Mouse (Mus musculus) neural tube, embryonic 14.5 days (tissue): Measurements from ENCODE around the gene Cdk2ap2. TPM values are rescaled to one million over a fixed set of nuclear protein-coding genes. Genes with fewer than 3 reads are reported as not detected.

Source experiments
- ATAC-seq: fragments of 200-750 bp; cut with Nextera tagmentation; 2 replicates; pipeline ENCODE4 v1.8.0; 2017; ENCODE audit warnings: low read depth, mild to moderate bottlenecking, moderate TSS enrichment, moderate library complexity
- H3K27ac ChIP-seq: fragments of 300-500 bp; sonication (generic); 2 replicates; pipeline ENCODE4 v1.5.1; 2014; ENCODE audit warnings: low read depth, mild to moderate bottlenecking, control low read depth, low read length, moderate library complexity, mixed read lengths
- H3K27me3 ChIP-seq: fragments of 300-500 bp; sonication (generic); 2 replicates; pipeline ENCODE4 v1.6.1; 2014; ENCODE audit warnings: low read length; ENCODE audit not compliant: control insufficient read depth, insufficient read depth
- H3K36me3 ChIP-seq: fragments of 300-500 bp; sonication (generic); 2 replicates; pipeline ENCODE4 v1.6.1; 2014; ENCODE audit warnings: low read length, mixed read lengths; ENCODE audit not compliant: control insufficient read depth, insufficient read depth
- H3K4me1 ChIP-seq: fragments of 300-500 bp; sonication (generic); 2 replicates; pipeline ENCODE4 v1.6.1; 2014; ENCODE audit warnings: low read length; ENCODE audit not compliant: control insufficient read depth, insufficient read depth
- H3K4me2 ChIP-seq: fragments of 300-500 bp; sonication (generic); 2 replicates; pipeline ENCODE4 v1.6.1; 2014; ENCODE audit warnings: mild to moderate bottlenecking, low read depth, low read length, control low read depth
- H3K4me3 ChIP-seq: fragments of 300-500 bp; sonication (generic); 2 replicates; pipeline ENCODE4 v1.5.1; 2014; ENCODE audit warnings: low read depth, low read length, control low read depth, mixed read lengths
- H3K9ac ChIP-seq: fragments of 300-500 bp; sonication (generic); replicated peaks from 2 replicates; pipeline ENCODE4 v1.6.1; 2014; ENCODE audit warnings: low read depth, mild to moderate bottlenecking, control low read depth, low read length, mixed read lengths
- H3K9me3 ChIP-seq: fragments of 300-500 bp; sonication (generic); 2 replicates; pipeline ENCODE4 v1.6.1; 2016; ENCODE audit warnings: low read length; ENCODE audit not compliant: control insufficient read depth
- WGBS: fragments of 180-500 bp; shearing (Covaris S2); extraction: QIAGEN DNeasy Blood & Tissue Kit; methylation state at CpG from one replicate; pipeline ENCODE4 v1.1.7; 2014; 5-methylcytosine and 5-hydroxymethylcytosine counted together
- polyA plus RNA-seq: library from polyadenylated mRNA; unstranded; fragments of >200 nt; fragmentation: Nextera tagmentation; extraction: Ambion mirVana; gene quantifications from 2 replicates; pipeline ENCODE4 v1.2.1, GENCODE M21; 2014

Cdk2ap2 gene
- polyA plus RNA-seq, 1 experiment from 2014 or later = 81.1 TPM

- ATAC-seq = no peak
- Histone ChIP-seq H3K27ac (no peak overlapping the region), H3K4me1 (peaks cover 28% of the 10 kb centered on the region), H3K4me2 (no peak overlapping the region), H3K9ac (no peak overlapping the region), H3K9me3 (no peaks in the 10 kb centered on the region), H3K4me3 (no peak overlapping the region), H3K36me3 (no peaks in the 10 kb centered on the region), H3K27me3 (no peaks in the 10 kb centered on the region)
- 97% methylated on average over 12 of the region's 12 CpGs for WGBS
Observed at GRCm38 (mm10) chr19:4102626-4103025, 5.6 kb downstream of the Cdk2ap2 start.

DNA sequence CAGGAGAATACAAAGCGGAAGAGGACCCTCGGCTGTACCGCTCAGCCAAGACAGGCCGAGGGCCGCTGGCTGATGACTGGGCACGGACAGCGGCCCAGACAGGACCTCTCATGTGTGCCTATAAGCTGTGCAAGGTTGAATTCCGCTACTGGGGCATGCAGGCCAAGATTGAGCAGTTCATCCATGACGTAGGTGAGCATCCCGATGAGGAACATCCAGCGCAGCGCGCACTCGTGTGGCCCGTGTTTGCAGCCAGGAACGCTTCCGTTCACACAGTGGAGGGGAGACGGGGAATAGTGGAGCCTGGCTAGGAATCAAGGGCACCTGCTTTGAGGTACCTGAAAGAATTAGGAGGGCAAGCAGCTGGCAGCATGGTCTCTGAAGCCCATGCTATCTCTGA, 6.3 kb downstream of the Cdk2ap2 start:
- H3K36me3 ChIP-seq = no peaks in the 10 kb centered on the region
- no peak overlapping the region for H3K4me3 ChIP-seq
- H3K9ac ChIP-seq = no peak overlapping the region
- H3K9me3 ChIP-seq = no peaks in the 10 kb centered on the region
- 94% methylated on average over 18 of the region's 18 CpGs for WGBS
- H3K4me2 ChIP-seq = no peak overlapping the region
- H3K27me3 ChIP-seq = no peaks in the 10 kb centered on the region
- peaks cover 24% of the 10 kb centered on the region for H3K4me1 ChIP-seq
- ATAC-seq = no peak
- no peak overlapping the region for H3K27ac ChIP-seq

- 85% methylated on average over 3 of the region's 3 CpGs for WGBS
- Histone ChIP-seq H3K9ac (no peak overlapping the region), H3K4me3 (no peak overlapping the region), H3K36me3 (no peaks in the 10 kb centered on the region), H3K27me3 (no peaks in the 10 kb centered on the region), H3K4me1 (peaks cover 22% of the 10 kb centered on the region), H3K9me3 (no peaks in the 10 kb centered on the region), H3K4me2 (no peak overlapping the region), H3K27ac (no peak overlapping the region)
- ATAC-seq = no peak
Observed at GRCm38 (mm10) chr19:4103792-4104191, 6.8 kb downstream of the Cdk2ap2 start.

DNA sequence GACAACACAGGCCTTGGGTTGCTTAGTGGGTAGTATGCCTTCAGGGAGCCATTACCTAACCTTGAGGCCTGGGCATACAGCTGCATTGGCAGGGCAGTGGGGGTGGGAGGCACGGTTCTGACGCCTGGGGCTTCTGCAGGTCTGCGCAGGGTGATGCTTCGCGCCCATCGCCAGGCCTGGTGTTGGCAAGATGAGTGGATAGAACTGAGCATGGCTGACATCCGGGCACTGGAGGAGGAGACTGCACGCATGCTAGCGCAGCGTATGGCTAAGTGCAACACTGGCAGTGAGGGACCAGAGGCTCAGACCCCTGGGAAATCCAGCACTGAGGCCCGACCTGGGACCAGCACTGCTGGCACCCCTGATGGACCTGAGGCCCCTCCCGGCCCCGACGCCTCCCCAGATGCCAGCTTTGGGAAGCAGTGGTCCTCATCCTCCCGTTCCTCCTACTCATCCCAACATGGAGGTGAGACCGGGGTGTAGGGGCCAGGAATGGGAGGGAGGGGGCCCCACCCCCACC, 7.8 kb downstream of the Cdk2ap2 start:
- H3K27me3 ChIP-seq = no peaks in the 10 kb centered on the region
- 88% methylated on average over 16 of the region's 16 CpGs for WGBS
- no peak overlapping the region for H3K4me3 ChIP-seq
- no peak overlapping the region for H3K9ac ChIP-seq
- peaks cover 5% of the 10 kb centered on the region; the same call in 1 of the 2 replicates for H3K36me3 ChIP-seq
- H3K4me2 ChIP-seq = no peak overlapping the region
- H3K9me3 ChIP-seq = no peaks in the 10 kb centered on the region
- no peak for ATAC-seq
- H3K27ac ChIP-seq = no peak overlapping the region
- H3K4me1 ChIP-seq = peaks cover 16% of the 10 kb centered on the region

GRCm38 (mm10) chr19:4106654-4107053, 9.7 kb downstream of the Cdk2ap2 start:
- 95% methylated on average over 14 of the region's 14 CpGs for WGBS
- Histone ChIP-seq H3K9ac (no peak overlapping the region), H3K4me2 (no peak overlapping the region), H3K4me1 (peaks cover 4% of the 10 kb centered on the region), H3K4me3 (no peak overlapping the region), H3K36me3 (peaks cover 9% of the 10 kb centered on the region), H3K9me3 (no peaks in the 10 kb centered on the region), H3K27ac (no peak overlapping the region), H3K27me3 (no peaks in the 10 kb centered on the region)
- no peak for ATAC-seq

GRCm38 (mm10) chr19:4108535-4108934, 11.6 kb downstream of the Cdk2ap2 start:
- H3K4me2 ChIP-seq = no peak overlapping the region
- ATAC-seq = no peak
- no peaks in the 10 kb centered on the region for H3K27me3 ChIP-seq
- 89% methylated on average over 9 of the region's 9 CpGs for whole genome bisulfite sequencing
- no peaks in the 10 kb centered on the region for H3K4me1 ChIP-seq
- no peak overlapping the region for H3K27ac ChIP-seq
- H3K9ac ChIP-seq = no peak overlapping the region
- H3K9me3 ChIP-seq = no peaks in the 10 kb centered on the region
- peaks cover 23% of the 10 kb centered on the region for H3K36me3 ChIP-seq
- H3K4me3 ChIP-seq = no peak overlapping the region

DNA sequence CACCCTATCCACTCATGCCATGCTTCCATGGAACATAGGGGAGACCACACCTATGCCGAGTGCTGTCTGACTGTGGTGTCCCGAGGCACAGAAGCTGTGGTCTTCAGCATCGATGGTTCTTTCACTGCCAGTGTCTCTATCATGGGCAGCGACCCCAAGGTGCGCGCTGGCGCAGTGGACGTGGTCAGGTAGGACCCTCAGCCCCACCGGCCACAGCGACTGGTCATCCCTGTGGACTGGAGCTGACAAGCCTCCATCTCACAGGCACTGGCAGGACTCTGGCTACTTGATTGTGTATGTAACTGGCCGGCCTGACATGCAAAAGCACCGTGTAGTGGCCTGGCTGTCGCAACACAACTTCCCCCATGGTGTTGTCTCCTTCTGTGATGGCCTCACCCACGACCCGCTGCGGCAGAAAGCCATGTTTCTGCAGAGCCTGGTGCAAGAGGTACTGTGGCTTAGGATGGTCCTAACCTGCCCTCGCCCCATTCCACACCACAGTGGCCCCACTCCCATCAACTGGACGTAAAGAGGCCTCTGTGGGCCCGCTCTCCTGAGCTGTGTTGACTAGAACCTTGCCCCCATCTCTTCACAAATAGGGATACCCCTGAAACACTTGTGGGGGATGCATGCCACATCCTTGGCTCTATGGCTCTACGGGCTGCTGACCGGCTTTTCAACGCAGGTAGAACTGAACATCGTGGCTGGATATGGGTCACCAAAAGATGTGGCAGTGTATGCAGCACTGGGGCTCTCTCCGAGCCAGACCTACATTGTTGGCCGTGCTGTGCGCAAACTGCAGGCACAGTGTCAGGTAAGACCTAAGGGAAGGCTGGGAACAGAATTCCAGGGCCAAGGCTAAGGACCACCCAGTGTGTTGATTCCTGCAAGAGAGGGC, 15.3 kb downstream of the Cdk2ap2 start:
- Histone ChIP-seq H3K4me2 (no peak overlapping the region), H3K9ac (no peak overlapping the region), H3K27ac (no peak overlapping the region), H3K27me3 (no peaks in the 10 kb centered on the region), H3K4me3 (no peak overlapping the region), H3K36me3 (peaks cover 48% of the 10 kb centered on the region), H3K9me3 (no peaks in the 10 kb centered on the region), H3K4me1 (no peaks in the 10 kb centered on the region)
- no peak for ATAC-seq
- WGBS = 94% methylated on average over 26 of the region's 26 CpGs

- WGBS = 80% methylated on average over 13 of the region's 13 CpGs
- no peak for ATAC-seq
- Histone ChIP-seq H3K27me3 (no peaks in the 10 kb centered on the region), H3K36me3 (peaks cover 48% of the 10 kb centered on the region), H3K9ac (no peak overlapping the region), H3K4me2 (no peak overlapping the region), H3K4me3 (no peak overlapping the region), H3K4me1 (no peaks in the 10 kb centered on the region), H3K9me3 (no peaks in the 10 kb centered on the region), H3K27ac (no peak overlapping the region)
Observed at GRCm38 (mm10) chr19:4113186-4113805, 16.3 kb downstream of the Cdk2ap2 start.

GRCm38 (mm10) chr19:4113806-4114230, 16.8 kb downstream of the Cdk2ap2 start:
- peaks cover 48% of the 10 kb centered on the region for H3K36me3 ChIP-seq
- no peak overlapping the region for H3K9ac ChIP-seq
- H3K27me3 ChIP-seq = no peaks in the 10 kb centered on the region
- no peaks in the 10 kb centered on the region for H3K4me1 ChIP-seq
- no peak overlapping the region for H3K4me2 ChIP-seq
- WGBS = 65% methylated on average over 5 of the region's 5 CpGs
- H3K4me3 ChIP-seq = no peak overlapping the region
- no peaks in the 10 kb centered on the region for H3K9me3 ChIP-seq
- no peak overlapping the region for H3K27ac ChIP-seq
- no peak for ATAC-seq
